Mouse (Mus musculus) midbrain, postnatal 0 days (tissue): ENCODE data around the gene Cux2. TPM values are rescaled to one million over a fixed set of nuclear protein-coding genes. Genes with fewer than 3 reads are reported as not detected.

Source experiments
- ATAC-seq: fragments of 200-750 bp; cut with Nextera tagmentation; 2 replicates; pipeline ENCODE4 v1.8.0; 2017; ENCODE audit warnings: moderate number of reproducible peaks, mild to moderate bottlenecking, moderate TSS enrichment, moderate library complexity; ENCODE audit not compliant: low FRiP score
- DNase-seq: peaks from one replicate; pipeline ENCODE4 v3.0.0-alpha.2; 2015; ENCODE audit warnings: low spot score
- H3K27ac ChIP-seq: fragments of 300-500 bp; sonication (generic); 2 replicates; pipeline ENCODE4 v1.5.1; 2014; ENCODE audit warnings: low read depth, mild to moderate bottlenecking, low read length, mixed read lengths
- H3K27me3 ChIP-seq: fragments of 300-500 bp; sonication (generic); 2 replicates; pipeline ENCODE4 v1.6.1; 2014; ENCODE audit warnings: low read length, control low read depth, mixed read lengths; ENCODE audit not compliant: insufficient read depth
- H3K36me3 ChIP-seq: fragments of 300-500 bp; sonication (generic); 2 replicates; pipeline ENCODE4 v1.6.1; 2014; ENCODE audit warnings: low read length, control low read depth, mixed read lengths; ENCODE audit not compliant: insufficient read depth
- H3K4me1 ChIP-seq: fragments of 300-500 bp; sonication (generic); 2 replicates; pipeline ENCODE4 v1.6.1; 2014; ENCODE audit warnings: mild to moderate bottlenecking, control low read depth, antibody characterized with exemption, low read length, mixed read lengths; ENCODE audit not compliant: insufficient read depth
- H3K4me2 ChIP-seq: fragments of 300-500 bp; sonication (generic); 2 replicates; pipeline ENCODE4 v1.6.1; 2014; ENCODE audit warnings: low read depth, mild to moderate bottlenecking, low read length, mixed read lengths; ENCODE audit not compliant: poor library complexity, severe bottlenecking
- H3K4me3 ChIP-seq: fragments of 300-500 bp; sonication (generic); 2 replicates; pipeline ENCODE4 v1.5.1; 2014; ENCODE audit warnings: low read depth, mild to moderate bottlenecking, low read length, moderate library complexity
- H3K9ac ChIP-seq: fragments of 300-500 bp; sonication (generic); replicated peaks from 2 replicates; pipeline ENCODE4 v1.6.1; 2014; ENCODE audit warnings: mild to moderate bottlenecking, low read length, moderate library complexity, mixed read lengths; ENCODE audit not compliant: poor library complexity, severe bottlenecking
- H3K9me3 ChIP-seq: fragments of 300-500 bp; sonication (generic); 2 replicates; pipeline ENCODE4 v1.6.1; 2016; ENCODE audit warnings: low read length, control low read depth
- CTCF ChIP-seq: IDR thresholded peaks from 2 replicates; pipeline ENCODE4 v1.5.1; 2016; ENCODE audit warnings: antibody characterized with exemption, mild to moderate bottlenecking
- WGBS: fragments of 180-500 bp; shearing (Covaris S2); extraction: QIAGEN DNeasy Blood & Tissue Kit; methylation state at CpG from one replicate; pipeline ENCODE4 v1.1.7; 2014; 5-methylcytosine and 5-hydroxymethylcytosine counted together
- polyA plus RNA-seq: library from polyadenylated mRNA; unstranded; fragments of >200 nt; fragmentation: Nextera tagmentation; extraction: Ambion mirVana; gene quantifications from 2 replicates; pipeline ENCODE4 v1.2.1, GENCODE M21; 2015
- total RNA-seq: library from RNA; depleted of rRNA; stranded (reverse); fragments of >200 nt; gene quantifications from 2 replicates; pipeline ENCODE4 v1.2.3, GENCODE M21; 2014

Cux2 gene
- total and polyA plus RNA-seq, 2 experiments from 2014 or later = 17.4 to 40.1 TPM

DNA sequence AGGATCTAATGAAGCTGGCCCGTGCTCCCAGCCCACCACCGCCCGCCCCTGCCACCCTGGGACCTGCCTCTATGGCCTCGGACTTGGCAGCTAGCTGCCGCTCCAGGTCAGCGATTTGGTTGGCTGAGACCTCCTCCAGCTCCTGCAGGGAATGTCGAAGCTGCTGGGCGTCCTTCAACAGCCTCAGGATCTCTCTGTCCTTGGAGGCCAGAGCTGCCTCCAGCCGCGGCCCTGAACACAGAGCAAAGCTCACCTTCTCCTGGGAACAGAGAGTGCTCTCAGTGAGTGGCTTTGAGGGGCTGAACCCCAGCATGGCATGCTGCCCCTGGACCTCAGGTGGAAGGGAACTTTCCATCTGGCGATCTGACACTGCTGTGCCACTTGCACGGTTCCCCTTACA lies 173.0 kb downstream of the Cux2 start:
- ATAC-seq (no peak), DNase-seq (no peak)
- Histone ChIP-seq H3K27me3 (no peaks in the 10 kb centered on the region), H3K4me1 (no peaks in the 10 kb centered on the region), H3K9ac (no peak overlapping the region), H3K27ac (no peak overlapping the region), H3K4me3 (no peak overlapping the region), H3K9me3 (no peaks in the 10 kb centered on the region), H3K4me2 (no peak overlapping the region), H3K36me3 (peaks cover 24% of the 10 kb centered on the region)
- WGBS = 89% methylated on average over 12 of the region's 12 CpGs
- no peak for TF ChIP-seq CTCF

DNA sequence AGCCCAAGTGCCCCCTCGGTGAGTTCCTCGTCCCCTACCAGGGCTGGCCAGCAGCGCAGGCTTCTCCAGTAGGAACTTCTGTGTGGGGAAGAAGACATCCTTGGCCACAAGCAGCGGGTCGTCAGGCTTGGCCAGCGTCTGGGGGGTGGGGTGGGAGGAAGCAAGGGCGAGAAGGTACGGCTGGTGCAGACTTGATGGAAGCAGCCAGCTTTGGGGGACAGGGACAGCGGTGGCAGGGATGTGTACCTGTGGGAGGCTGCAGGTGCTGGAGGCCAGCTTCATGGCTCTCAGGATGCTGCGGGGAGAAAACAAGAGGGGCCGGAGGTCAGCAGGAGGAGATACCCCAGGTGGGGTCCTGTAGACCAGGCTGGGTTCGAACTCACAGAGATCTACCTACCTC lies 174.9 kb downstream of the Cux2 start:
- no peak for TF ChIP-seq CTCF
- ATAC-seq (no peak), DNase-seq (no peak)
- 95% methylated on average over 12 of the region's 12 CpGs for WGBS
- Histone ChIP-seq H3K27me3 (no peaks in the 10 kb centered on the region), H3K36me3 (peaks cover 24% of the 10 kb centered on the region), H3K4me3 (no peak overlapping the region), H3K9me3 (no peaks in the 10 kb centered on the region), H3K4me1 (no peaks in the 10 kb centered on the region), H3K9ac (no peak overlapping the region), H3K4me2 (no peak overlapping the region), H3K27ac (no peak overlapping the region)

DNA sequence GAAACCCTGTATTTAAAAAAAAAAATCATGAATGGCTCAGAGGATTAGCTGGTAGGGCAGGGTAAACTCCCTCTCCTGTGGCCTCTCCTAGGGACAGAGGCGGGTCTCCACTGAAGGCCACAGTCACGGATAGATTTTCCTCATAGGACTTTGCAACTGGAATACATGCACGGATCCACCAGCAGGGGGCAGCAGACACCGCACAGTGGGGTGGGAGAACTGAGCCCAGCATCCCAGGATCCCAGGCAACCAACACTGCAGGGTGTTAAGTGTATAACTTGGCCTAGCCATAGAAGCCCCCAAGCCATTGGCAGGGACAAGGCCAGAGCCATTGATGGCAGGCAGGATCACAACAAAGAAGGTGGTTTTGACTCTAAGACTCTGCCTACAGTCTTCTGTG lies 177.7 kb downstream of the Cux2 start:
- WGBS = 14% methylated on average over 4 of the region's 4 CpGs
- TF ChIP-seq CTCF = peak; percentile 98
- Histone ChIP-seq H3K9ac (no peak overlapping the region), H3K4me1 (no peaks in the 10 kb centered on the region), H3K27me3 (no peaks in the 10 kb centered on the region), H3K27ac (no peak overlapping the region), H3K4me2 (no peak overlapping the region), H3K36me3 (peaks cover 33% of the 10 kb centered on the region), H3K4me3 (no peak overlapping the region), H3K9me3 (no peaks in the 10 kb centered on the region)
- ATAC-seq (peak; percentile 41; the same call in 1 of the 2 replicates), DNase-seq (peak; percentile 89)

DNA sequence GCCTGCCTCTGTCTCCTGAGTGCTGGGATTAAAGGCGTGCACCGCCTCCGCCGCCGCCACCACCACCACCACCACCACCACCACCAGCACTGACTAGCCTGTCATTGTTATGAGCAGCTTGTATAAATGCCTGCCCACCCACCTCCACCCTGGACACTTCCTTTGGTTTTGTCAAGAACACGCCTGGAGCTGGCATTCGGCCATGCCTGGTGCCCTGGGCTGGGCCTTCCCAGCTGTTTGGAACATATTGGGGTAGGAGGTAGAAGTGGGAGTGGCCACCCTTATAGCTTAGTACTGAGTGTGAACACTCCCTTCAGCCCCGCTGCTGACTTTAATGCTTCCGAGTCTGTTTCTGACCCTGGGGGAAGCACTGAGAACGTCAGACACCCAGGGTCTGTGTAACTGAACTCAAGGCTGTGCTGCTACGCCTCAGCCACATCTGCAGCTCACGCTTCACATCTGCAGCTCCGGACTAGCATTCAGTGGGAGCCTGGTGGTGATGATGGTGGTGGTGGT lies 178.3 kb downstream of the Cux2 start:
- Histone ChIP-seq H3K4me3 (no peak overlapping the region), H3K4me2 (no peak overlapping the region), H3K36me3 (peaks cover 37% of the 10 kb centered on the region), H3K27me3 (no peaks in the 10 kb centered on the region), H3K9ac (no peak overlapping the region), H3K27ac (no peak overlapping the region), H3K4me1 (no peaks in the 10 kb centered on the region), H3K9me3 (no peaks in the 10 kb centered on the region)
- 88% methylated on average over 11 of the region's 13 CpGs for WGBS
- no peak for DNase-seq
- no peak for TF ChIP-seq CTCF
- no peak for ATAC-seq

DNA sequence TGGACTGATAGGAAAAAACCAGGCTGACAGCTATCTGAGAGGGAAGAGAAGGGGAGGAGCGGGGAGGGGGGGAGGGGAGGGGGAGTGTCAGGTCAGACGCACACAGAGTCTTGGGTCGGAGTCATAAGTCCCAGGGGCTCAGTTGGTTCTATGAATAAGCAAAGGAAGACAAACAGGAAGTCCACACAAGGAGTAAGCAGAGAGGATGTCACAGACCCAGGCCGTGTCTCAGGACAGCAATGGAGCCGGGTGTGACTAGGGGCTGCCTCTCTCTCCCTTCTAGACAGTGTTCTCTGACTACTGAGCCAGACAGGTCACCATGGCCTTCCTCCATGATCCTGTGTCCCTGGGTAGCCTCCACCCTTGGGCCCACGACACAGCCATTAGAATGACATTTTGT lies 179.1 kb downstream of the Cux2 start:
- no peak for TF ChIP-seq CTCF
- ATAC-seq (no peak), DNase-seq (no peak)
- Histone ChIP-seq H3K9ac (no peak overlapping the region), H3K4me3 (no peak overlapping the region), H3K4me2 (no peak overlapping the region), H3K9me3 (no peaks in the 10 kb centered on the region), H3K36me3 (peaks cover 33% of the 10 kb centered on the region), H3K4me1 (no peaks in the 10 kb centered on the region), H3K27ac (no peak overlapping the region), H3K27me3 (no peaks in the 10 kb centered on the region)
- WGBS = 81% methylated on average over 6 of the region's 6 CpGs

DNA sequence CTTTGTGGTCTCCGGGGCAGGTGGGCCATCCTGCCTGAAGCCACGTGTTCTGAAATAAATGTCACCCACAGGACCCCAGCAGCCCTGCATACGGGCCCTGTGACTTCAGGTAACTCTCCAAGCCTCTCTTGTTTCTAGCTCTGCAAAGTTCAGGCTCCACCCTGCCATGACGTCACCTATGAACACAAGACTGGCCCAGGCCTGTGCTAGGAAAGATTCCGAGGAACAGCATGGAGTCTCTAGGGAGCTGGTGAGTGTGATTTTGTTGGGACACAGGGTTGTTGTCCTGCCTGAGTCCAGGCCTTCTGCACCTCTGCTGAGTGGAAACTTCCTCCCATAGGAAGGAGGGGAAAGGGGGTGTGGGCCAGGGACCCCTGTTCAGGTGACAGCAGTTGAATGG lies 181.9 kb downstream of the Cux2 start:
- Histone ChIP-seq H3K27me3 (no peaks in the 10 kb centered on the region), H3K27ac (no peak overlapping the region), H3K4me3 (no peak overlapping the region), H3K9ac (no peak overlapping the region), H3K36me3 (peaks cover 18% of the 10 kb centered on the region), H3K4me2 (no peak overlapping the region), H3K9me3 (no peaks in the 10 kb centered on the region), H3K4me1 (no peaks in the 10 kb centered on the region)
- DNase-seq = no peak
- no peak for ATAC-seq
- 77% methylated on average over 5 of the region's 5 CpGs for WGBS
- no peak for TF ChIP-seq CTCF
